Mouse (Mus musculus) bone marrow, adult 2 months (tissue): Measurements from ENCODE around the gene Trim11.

ENCODE experiments used
- CTCF ChIP-seq: fragments of 200-500 bp; IDR thresholded peaks from 2 replicates; pipeline ENCODE4 v1.5.1; 2011; ENCODE audit warnings: low read length, control low read depth; ENCODE audit not compliant: control insufficient read depth, insufficient read depth
- POLR2A ChIP-seq: fragments of 200-500 bp; IDR thresholded peaks from 2 replicates; pipeline ENCODE4 v1.6.1; 2011; ENCODE audit warnings: low read depth, mild to moderate bottlenecking, control low read depth, low read length, borderline replicate concordance; ENCODE audit not compliant: control insufficient read depth

DNA sequence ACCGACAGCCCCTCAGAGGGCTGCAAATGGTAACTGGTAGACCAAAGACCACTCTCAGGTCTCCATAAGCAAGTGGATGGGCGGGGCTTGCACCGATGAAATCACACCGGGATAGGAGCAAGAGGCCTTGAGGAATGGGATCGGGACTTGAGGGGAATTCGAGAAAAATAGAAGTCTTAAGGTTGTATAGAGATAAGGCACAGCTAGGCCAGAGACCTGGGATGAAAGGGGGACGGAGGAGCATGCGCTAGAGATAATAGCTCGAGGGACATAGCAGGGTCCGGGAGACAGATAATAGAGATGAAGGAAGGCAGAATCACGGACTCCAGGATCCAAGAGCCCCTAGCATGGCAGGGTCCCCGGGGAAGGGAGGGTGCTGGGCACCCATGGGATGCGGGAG lies 40.0 kb upstream of the Trim11 start:
- TF ChIP-seq CTCF: no peak
- no peak for TF ChIP-seq POLR2A
